Mouse (Mus musculus) embryonic facial prominence, embryonic 10.5 days (tissue): ENCODE measurements around the gene D16Ertd472e. TPM values are rescaled to one million over a fixed set of nuclear protein-coding genes. Genes with fewer than 3 reads are reported as not detected.

Experiments used
- DNase-seq: peaks from one replicate; pipeline ENCODE4 v3.0.0-alpha.2; 2017; ENCODE audit warnings: low spot score
- H3K27ac ChIP-seq: fragments of 300-500 bp; sonication (generic); replicated peaks from 2 replicates; pipeline ENCODE4 v1.5.1; 2016; ENCODE audit warnings: mild to moderate bottlenecking
- H3K27me3 ChIP-seq: fragments of 300-500 bp; sonication (generic); replicated peaks from 2 replicates; pipeline ENCODE4 v1.6.1; 2016; ENCODE audit warnings: low read depth, mild to moderate bottlenecking; ENCODE audit not compliant: poor library complexity, severe bottlenecking
- H3K36me3 ChIP-seq: fragments of 300-500 bp; sonication (generic); replicated peaks from 2 replicates; pipeline ENCODE4 v1.6.1; 2016; ENCODE audit warnings: mild to moderate bottlenecking, moderate library complexity
- H3K4me1 ChIP-seq: fragments of 300-500 bp; sonication (generic); 2 replicates; pipeline ENCODE4 v1.6.1; 2016
- H3K4me3 ChIP-seq: fragments of 300-500 bp; sonication (generic); 2 replicates; pipeline ENCODE4 v1.5.1; 2016; ENCODE audit warnings: mild to moderate bottlenecking, moderate library complexity
- H3K9me3 ChIP-seq: fragments of 300-500 bp; sonication (generic); 2 replicates; pipeline ENCODE4 v1.6.1; 2016; ENCODE audit warnings: mild to moderate bottlenecking
- WGBS: fragments of 180-500 bp; shearing (Covaris S2); methylation state at CpG from one replicate; pipeline ENCODE4 v1.1.7; 2016; 5-methylcytosine and 5-hydroxymethylcytosine counted together
- polyA plus RNA-seq: library from polyadenylated mRNA; unstranded; fragments of >200 nt; fragmentation: Nextera tagmentation; extraction: Ambion mirVana; gene quantifications from 2 replicates; pipeline ENCODE4 v1.2.1, GENCODE M21; 2016

Gene D16Ertd472e
- polyA plus RNA-seq, 1 experiment from 2014 or later: 28.3 TPM

DNA sequence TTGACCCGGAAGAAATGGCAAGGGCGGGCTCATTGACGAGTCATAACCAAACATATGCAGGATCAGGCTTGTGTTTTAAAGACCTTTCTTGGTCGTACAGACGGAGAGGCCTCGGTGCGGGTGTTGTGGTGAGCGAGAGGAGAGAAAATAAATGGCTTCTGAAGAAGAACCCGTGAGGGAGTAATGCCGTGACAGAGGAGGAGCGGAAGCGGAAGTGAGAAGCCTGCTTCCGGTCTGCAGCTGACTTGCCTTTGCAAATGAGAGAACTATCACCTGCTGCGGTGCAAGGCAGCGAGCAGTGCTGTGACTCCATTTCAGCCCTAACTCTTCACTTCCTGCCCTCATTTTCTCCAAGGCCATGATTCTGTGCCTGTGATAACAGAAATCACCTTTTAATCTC lies 16.4 kb downstream of the D16Ertd472e start:
- peaks cover 85% of the 10 kb centered on the region for H3K36me3 ChIP-seq
- H3K9me3 ChIP-seq: no peaks in the 10 kb centered on the region
- no peak for DNase-seq
- no peak overlapping the region for H3K4me3 ChIP-seq
- no peaks in the 10 kb centered on the region for H3K4me1 ChIP-seq
- H3K27me3 ChIP-seq: no peaks in the 10 kb centered on the region
- H3K27ac ChIP-seq: no peak overlapping the region
- WGBS: 94% methylated on average over 15 of the region's 15 CpGs

- no peak overlapping the region for H3K4me3 ChIP-seq
- no peak overlapping the region for H3K27ac ChIP-seq
- WGBS: 95% methylated on average over 4 of the region's 4 CpGs
- peaks cover 72% of the 10 kb centered on the region for H3K36me3 ChIP-seq
- no peak for DNase-seq
- H3K4me1 ChIP-seq: no peaks in the 10 kb centered on the region
- H3K9me3 ChIP-seq: no peaks in the 10 kb centered on the region
- H3K27me3 ChIP-seq: no peaks in the 10 kb centered on the region
Observed at GRCm38 (mm10) chr16:78557573-78557972, 18.9 kb downstream of the D16Ertd472e start.

GRCm38 (mm10) chr16:78554911-78555648 lies 21.4 kb downstream of the D16Ertd472e start:
- Histone ChIP-seq H3K27ac (no peak overlapping the region), H3K9me3 (no peaks in the 10 kb centered on the region), H3K4me3 (no peak overlapping the region), H3K4me1 (no peaks in the 10 kb centered on the region), H3K36me3 (peaks cover 50% of the 10 kb centered on the region), H3K27me3 (no peaks in the 10 kb centered on the region)
- 91% methylated on average over 10 of the region's 10 CpGs for WGBS
- DNase-seq: no peak

- Histone ChIP-seq H3K4me1 (no peaks in the 10 kb centered on the region), H3K27ac (no peak overlapping the region), H3K36me3 (peaks cover 69% of the 10 kb centered on the region), H3K27me3 (no peaks in the 10 kb centered on the region), H3K9me3 (no peaks in the 10 kb centered on the region), H3K4me3 (no peak overlapping the region)
- DNase-seq: no peak
- WGBS: 94% methylated on average over 10 of the region's 10 CpGs
Observed at GRCm38 (mm10) chr16:78547367-78547766, 29.1 kb downstream of the D16Ertd472e start.

DNA sequence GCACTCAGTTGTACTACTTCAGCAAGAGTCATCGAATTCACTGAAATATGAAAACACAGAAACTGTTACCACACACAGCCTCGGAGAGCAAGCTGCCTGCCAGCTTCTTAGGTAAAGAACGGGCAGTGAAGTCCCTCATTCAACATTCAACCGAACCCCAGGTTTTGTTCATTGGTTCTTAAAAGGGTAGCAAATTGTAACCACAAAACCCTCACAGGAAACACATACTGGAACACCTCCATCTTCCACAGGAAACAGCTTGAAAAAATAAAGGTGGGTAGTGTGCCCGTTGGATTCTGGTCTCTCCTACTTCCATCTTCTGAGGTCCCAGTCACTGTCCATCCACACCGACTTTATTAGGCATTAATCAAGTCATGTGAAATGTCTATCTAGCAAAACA lies 30.0 kb downstream of the D16Ertd472e start:
- Histone ChIP-seq H3K27ac (no peak overlapping the region), H3K27me3 (no peaks in the 10 kb centered on the region), H3K4me3 (no peak overlapping the region), H3K4me1 (no peaks in the 10 kb centered on the region), H3K36me3 (peaks cover 74% of the 10 kb centered on the region), H3K9me3 (no peaks in the 10 kb centered on the region)
- WGBS: 93% methylated on average over 6 of the region's 6 CpGs
- no peak for DNase-seq

- H3K27ac ChIP-seq: no peak overlapping the region
- no peak for DNase-seq
- no peak overlapping the region for H3K4me3 ChIP-seq
- no peaks in the 10 kb centered on the region for H3K4me1 ChIP-seq
- WGBS: 92% methylated on average over 16 of the region's 16 CpGs
- no peaks in the 10 kb centered on the region for H3K27me3 ChIP-seq
- peaks cover 43% of the 10 kb centered on the region for H3K36me3 ChIP-seq
- no peaks in the 10 kb centered on the region for H3K9me3 ChIP-seq
Observed at GRCm38 (mm10) chr16:78540376-78541246, 35.9 kb downstream of the D16Ertd472e start.

GRCm38 (mm10) chr16:78537798-78538422 lies 38.6 kb downstream of the D16Ertd472e start:
- DNase-seq: no peak
- Histone ChIP-seq H3K4me3 (no peak overlapping the region), H3K27me3 (no peaks in the 10 kb centered on the region), H3K9me3 (no peaks in the 10 kb centered on the region), H3K4me1 (peaks cover 7% of the 10 kb centered on the region), H3K27ac (no peak overlapping the region), H3K36me3 (peaks cover 17% of the 10 kb centered on the region)
- 86% methylated on average over 8 of the region's 8 CpGs for WGBS

DNA sequence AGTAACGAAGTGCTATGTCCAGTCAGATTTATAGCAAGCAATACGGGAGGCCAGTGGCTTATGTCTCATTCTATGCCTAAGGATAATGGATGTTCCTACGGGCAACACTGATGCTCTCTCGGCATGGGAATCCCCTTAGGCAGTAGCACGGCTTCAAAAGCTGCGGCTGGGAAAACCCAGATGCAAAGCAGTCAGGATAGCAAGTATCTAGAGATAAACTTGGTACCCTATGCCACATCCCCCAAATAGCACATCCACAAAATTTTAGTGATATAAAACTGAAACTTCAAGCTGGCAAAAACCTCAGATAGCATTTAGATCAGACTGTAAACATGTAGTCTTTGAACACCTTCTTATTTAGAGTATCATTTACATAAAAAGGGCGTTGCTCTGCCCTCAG lies 39.2 kb downstream of the D16Ertd472e start:
- WGBS: 78% methylated on average over 7 of the region's 7 CpGs
- DNase-seq: no peak
- H3K27ac ChIP-seq: no peak overlapping the region

DNA sequence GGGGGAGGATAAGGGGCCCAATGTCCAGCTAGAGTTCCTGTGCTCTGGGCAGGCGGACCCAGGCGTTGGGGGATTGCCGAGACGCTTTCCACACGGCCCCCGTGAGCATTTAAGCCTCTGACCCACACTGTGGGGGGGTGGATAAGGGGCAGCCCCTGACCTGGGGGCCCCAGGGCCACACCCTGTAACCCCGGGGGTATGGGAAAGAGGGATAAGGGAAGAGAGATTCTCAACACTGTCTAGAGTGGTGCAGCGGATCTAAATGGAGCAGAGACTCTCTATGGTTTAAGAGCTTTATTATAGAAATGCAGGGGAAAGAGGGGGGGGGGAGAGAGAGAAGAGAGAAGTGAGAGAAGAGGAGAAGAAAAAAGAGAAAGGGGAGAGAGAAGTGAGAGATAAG lies 42.0 kb downstream of the D16Ertd472e start:
- WGBS: 85% methylated on average over 8 of the region's 8 CpGs
- Histone ChIP-seq H3K36me3 (peaks cover 1% of the 10 kb centered on the region), H3K27me3 (no peaks in the 10 kb centered on the region), H3K4me3 (no peak overlapping the region), H3K4me1 (peaks cover 7% of the 10 kb centered on the region), H3K27ac (no peak overlapping the region; the same call in 1 of the 2 replicates), H3K9me3 (no peaks in the 10 kb centered on the region)
- DNase-seq: no peak

More for the DNA sequence above, 39.2 kb downstream of the D16Ertd472e start:
- H3K9me3 ChIP-seq: no peaks in the 10 kb centered on the region
- peaks cover 7% of the 10 kb centered on the region for H3K4me1 ChIP-seq
- H3K4me3 ChIP-seq: no peak overlapping the region
- peaks cover 13% of the 10 kb centered on the region for H3K36me3 ChIP-seq
- no peaks in the 10 kb centered on the region for H3K27me3 ChIP-seq

GRCm38 (mm10) chr16:78531957-78532605 lies 44.4 kb downstream of the D16Ertd472e start:
- Histone ChIP-seq H3K36me3 (no peaks in the 10 kb centered on the region), H3K27ac (no peak overlapping the region), H3K4me3 (no peak overlapping the region), H3K9me3 (no peaks in the 10 kb centered on the region), H3K27me3 (no peaks in the 10 kb centered on the region), H3K4me1 (peaks cover 7% of the 10 kb centered on the region)
- DNase-seq: no peak
- 66% methylated on average over 6 of the region's 6 CpGs for WGBS

GRCm38 (mm10) chr16:78522974-78523373 lies 53.5 kb downstream of the D16Ertd472e start:
- H3K4me3 ChIP-seq: no peak overlapping the region
- H3K9me3 ChIP-seq: no peaks in the 10 kb centered on the region
- DNase-seq: no peak
- no peaks in the 10 kb centered on the region for H3K36me3 ChIP-seq
- H3K4me1 ChIP-seq: no peaks in the 10 kb centered on the region
- no peaks in the 10 kb centered on the region for H3K27me3 ChIP-seq
- no peak overlapping the region for H3K27ac ChIP-seq
- WGBS: 94% methylated on average over 4 of the region's 4 CpGs

- Histone ChIP-seq H3K27me3 (no peaks in the 10 kb centered on the region), H3K4me1 (no peaks in the 10 kb centered on the region), H3K36me3 (no peaks in the 10 kb centered on the region), H3K4me3 (no peak overlapping the region), H3K9me3 (no peaks in the 10 kb centered on the region), H3K27ac (no peak overlapping the region)
- 78% methylated on average over 7 of the region's 7 CpGs for WGBS
- DNase-seq: no peak
Observed at GRCm38 (mm10) chr16:78518697-78519096, 57.8 kb downstream of the D16Ertd472e start.
